Mouse (Mus musculus) megakaryocyte-erythroid progenitor cell, adult 5-6 weeks (primary cell): ENCODE measurements around the gene Fpgs. TPM values are rescaled to one million over a fixed set of nuclear protein-coding genes. Genes with fewer than 3 reads are reported as not detected.

Source experiments
- ATAC-seq: replicated peaks from 2 replicates; pipeline ENCODE4 v1.8.0; 2016; ENCODE audit warnings: mild to moderate bottlenecking, inconsistent platforms; ENCODE audit not compliant: severe bottlenecking, poor library complexity, low FRiP score, low TSS enrichment
- total RNA-seq, 2 experiments: library from RNA; stranded (forward) in 1 of 2; stranded (reverse) in 1 of 2; fragments of 200-1000, 215-1000 nt in 1 of 2; fragments of >200 nt in 1 of 2; fragmentation: Nextera tagmentation in 1 of 2; gene quantifications; 2 replicates each; pipeline ENCODE4 v1.2.3; 2014 to 2017

Gene Fpgs
- total RNA-seq, 2 experiments from 2014 or later = 66.1 to 96.1 TPM

- ATAC-seq = peak; percentile 38
These were observed 59.0 kb downstream of the Fpgs start for GRCm38 (mm10) chr2:32644799-32645475.

GRCm38 (mm10) chr2:32644083-32644482, 59.9 kb downstream of the Fpgs start:
- no peak for ATAC-seq

GRCm38 (mm10) chr2:32642813-32643212, 61.1 kb downstream of the Fpgs start:
- ATAC-seq = no peak

GRCm38 (mm10) chr2:32641810-32642209, 62.1 kb downstream of the Fpgs start:
- no peak for ATAC-seq

GRCm38 (mm10) chr2:32640550-32641051, 63.3 kb downstream of the Fpgs start:
- ATAC-seq = no peak

- ATAC-seq = no peak
These were observed 64.3 kb downstream of the Fpgs start for GRCm38 (mm10) chr2:32639632-32640031.

GRCm38 (mm10) chr2:32637778-32638281, 66.1 kb downstream of the Fpgs start:
- ATAC-seq = no peak

- no peak for ATAC-seq
These were observed 67.3 kb downstream of the Fpgs start for GRCm38 (mm10) chr2:32636617-32637016.

GRCm38 (mm10) chr2:32634277-32635105, 69.5 kb downstream of the Fpgs start:
- no peak for ATAC-seq

GRCm38 (mm10) chr2:32633660-32634059, 70.3 kb downstream of the Fpgs start:
- no peak for ATAC-seq

Other genes with a start within 250 kb of the Fpgs start
- 1.5 and 2.9 TPM in 2 replicates for gene Fam102a, start 168.8 kb downstream of the Fpgs start, total RNA-seq (2014; fragmentation: Nextera tagmentation)
- gene Fam102a, start 168.8 kb downstream of the Fpgs start, total RNA-seq (2017) = 0.34 and 2.3 TPM in 2 replicates
- gene Dpm2, start 133.3 kb downstream of the Fpgs start, total RNA-seq (2014; fragmentation: Nextera tagmentation) = 94.2 and 108 TPM in 2 replicates
- gene Dpm2, start 133.3 kb downstream of the Fpgs start, total RNA-seq (2017) = 33.0 and 38.5 TPM in 2 replicates
- not detected in 2 replicates for gene Pip5kl1, start 129.3 kb downstream of the Fpgs start, total RNA-seq (2014; fragmentation: Nextera tagmentation)
- gene Pip5kl1, start 129.3 kb downstream of the Fpgs start, total RNA-seq (2017) = 0.23 TPM in 1 of 2 replicates, not detected in the other
- not detected in 2 replicates for gene 9430097D07Rik, start 128.5 kb downstream of the Fpgs start, total RNA-seq (2014; fragmentation: Nextera tagmentation)
- gene 9430097D07Rik, start 128.5 kb downstream of the Fpgs start, total RNA-seq (2017) = 0.75 TPM in 1 of 2 replicates, not detected in the other
- gene St6galnac4, start 117.0 kb downstream of the Fpgs start, total RNA-seq (2014; fragmentation: Nextera tagmentation) = 21.5 and 29.8 TPM in 2 replicates
- gene St6galnac4, start 117.0 kb downstream of the Fpgs start, total RNA-seq (2017) = 22.3 and 22.7 TPM in 2 replicates
- 13.8 and 19.1 TPM in 2 replicates for gene St6galnac6, start 104.4 kb downstream of the Fpgs start, total RNA-seq (2014; fragmentation: Nextera tagmentation)
- gene St6galnac6, start 104.4 kb downstream of the Fpgs start, total RNA-seq (2017) = 6.5 and 12.9 TPM in 2 replicates
- 1.7 and 2.4 TPM in 2 replicates for gene Ak1, start 82.4 kb downstream of the Fpgs start, total RNA-seq (2014; fragmentation: Nextera tagmentation)
- gene Ak1, start 82.4 kb downstream of the Fpgs start, total RNA-seq (2017) = 1.2 and 8.0 TPM in 2 replicates
- 97.0 and 99.9 TPM in 2 replicates for gene Eng, start 57.5 kb downstream of the Fpgs start, total RNA-seq (2014; fragmentation: Nextera tagmentation)
- gene Eng, start 57.5 kb downstream of the Fpgs start, total RNA-seq (2017) = 10.8 and 21.3 TPM in 2 replicates
- 95.7 and 133 TPM in 2 replicates for gene Cdk9, start 8.9 kb upstream of the Fpgs start, total RNA-seq (2014; fragmentation: Nextera tagmentation)
- gene Cdk9, start 8.9 kb upstream of the Fpgs start, total RNA-seq (2017) = 29.6 and 46.5 TPM in 2 replicates
- 2.5 and 5.4 TPM in 2 replicates for gene Sh2d3c, start 16.9 kb upstream of the Fpgs start, total RNA-seq (2014; fragmentation: Nextera tagmentation)
- 1.1 and 1.4 TPM in 2 replicates for gene Sh2d3c, start 16.9 kb upstream of the Fpgs start, total RNA-seq (2017)
- gene 6330409D20Rik, start 36.9 kb upstream of the Fpgs start, total RNA-seq (2014; fragmentation: Nextera tagmentation) = not detected in 2 replicates
- gene 6330409D20Rik, start 36.9 kb upstream of the Fpgs start, total RNA-seq (2017) = not detected in 2 replicates
- gene Tor2a, start 53.1 kb upstream of the Fpgs start, total RNA-seq (2014; fragmentation: Nextera tagmentation) = 29.8 and 30.9 TPM in 2 replicates
- gene Tor2a, start 53.1 kb upstream of the Fpgs start, total RNA-seq (2017) = 17.1 and 17.4 TPM in 2 replicates
- gene Ttc16, start 71.5 kb upstream of the Fpgs start, total RNA-seq (2014; fragmentation: Nextera tagmentation) = not detected in 2 replicates
- 1.6 TPM in 1 of 2 replicates, not detected in the other for gene Ttc16, start 71.5 kb upstream of the Fpgs start, total RNA-seq (2017)
- gene Ptrh1, start 71.6 kb upstream of the Fpgs start, total RNA-seq (2014; fragmentation: Nextera tagmentation) = 5.2 and 6.9 TPM in 2 replicates
- 0.46 and 3.9 TPM in 2 replicates for gene Ptrh1, start 71.6 kb upstream of the Fpgs start, total RNA-seq (2017)
- gene Cfap157, start 80.3 kb upstream of the Fpgs start, total RNA-seq (2014; fragmentation: Nextera tagmentation) = not detected in 2 replicates
- not detected in 2 replicates for gene Cfap157, start 80.3 kb upstream of the Fpgs start, total RNA-seq (2017)
- gene Stxbp1, start 143.1 kb upstream of the Fpgs start, total RNA-seq (2014; fragmentation: Nextera tagmentation) = 30.2 and 47.7 TPM in 2 replicates
- 6.5 and 10.4 TPM in 2 replicates for gene Stxbp1, start 143.1 kb upstream of the Fpgs start, total RNA-seq (2017)
- gene Fam129b, start 172.0 kb upstream of the Fpgs start, total RNA-seq (2014; fragmentation: Nextera tagmentation) = 9.0 and 16.3 TPM in 2 replicates
- 13.8 TPM in 2 replicates for gene Fam129b, start 172.0 kb upstream of the Fpgs start, total RNA-seq (2017)